In genomic region chr2:120337886-120338285, GRCm38 (mm10) we compare ENCODE assay signal across 18 mouse cellular contexts. TPM values are rescaled to one million over a fixed set of nuclear protein-coding genes. Genes with fewer than 3 reads are reported as not detected.
DNase-seq lines count a peak whose midpoint lies in the region; ATAC-seq and TF ChIP-seq lines count a peak whose summit lies in the region.
"Had no signal": no experiment of that assay in that cellular context is flagged by ENCODE, and none has a peak within 500 bp of the region (broad histone marks: within the 10 kb centered on the region; RNA-seq: fewer than 3 reads in every experiment).

No protein-coding gene starts in this region.

- H3K79me2 ChIP-seq in heart, adult 2 months (replicated peaks; ENCODE audit: control insufficient read depth, insufficient read depth, low read length): no peaks in the 10 kb centered on the region

- H3K36me3 ChIP-seq in heart, adult 2 months (ENCODE audit: control insufficient read depth, insufficient read depth, low read length): no peaks in the 10 kb centered on the region
- H3K36me3 ChIP-seq in lung, embryonic 14.5 days (ENCODE audit: insufficient read depth): peaks cover 58% of the 10 kb centered on the region

- no peaks in the 10 kb centered on the region for H3K27me3 ChIP-seq in heart, adult 2 months (ENCODE audit: control insufficient read depth, insufficient read depth, low read length)
- no peaks in the 10 kb centered on the region for H3K27me3 ChIP-seq in lung, embryonic 14.5 days (ENCODE audit: insufficient read depth, low read length)
- H3K27me3 ChIP-seq: CH12.LX; limb, embryonic 12.5 days; lung, embryonic 15.5 days had no signal

- no peak overlapping the region for H3K9ac ChIP-seq in heart, adult 2 months (ENCODE audit: low read depth, low read length)
- no peak overlapping the region for H3K9ac ChIP-seq in lung, embryonic 14.5 days
- H3K9ac ChIP-seq: limb, embryonic 12.5 days; lung, embryonic 15.5 days had no signal

- no peak for TF ChIP-seq POLR2A in heart, adult 2 months (IDR thresholded peaks at IDR 0.05; ENCODE audit: insufficient read depth, low read depth, low read length)

- intact Hi-C loops in heart, adult 2 months (cut with DNase I): no loop called here
- intact Hi-C loops in heart, postnatal 25 days (cut with DNase I): no loop called here

- TF ChIP-seq CTCF in heart, adult 2 months (IDR thresholded peaks at IDR 0.05): peak; percentile 48
- TF ChIP-seq CTCF in lung, embryonic 14.5 days (IDR thresholded peaks at IDR 0.05; ENCODE audit: low read depth): peak; percentile 47

- H3K27ac ChIP-seq in heart, adult 2 months: no peak overlapping the region
- H3K27ac ChIP-seq in lung, embryonic 14.5 days (ENCODE audit: low read depth): no peak overlapping the region
- H3K27ac ChIP-seq: limb, embryonic 12.5 days; lung, embryonic 15.5 days had no signal

- H3K9me3 ChIP-seq in lung, embryonic 14.5 days (ENCODE audit: low read depth, low read length): no peaks in the 10 kb centered on the region
- H3K9me3 ChIP-seq: limb, embryonic 12.5 days; lung, embryonic 15.5 days had no signal

- 50% methylated on average over 2 of the region's 2 CpGs for WGBS in heart, adult 2 months
- WGBS in lung, embryonic 14.5 days: 53% methylated on average over 2 of the region's 2 CpGs

- no peak for ATAC-seq in lung, embryonic 14.5 days (ENCODE audit: insufficient read depth)
- ATAC-seq: inflammation-experienced regulatory T-cells, adult 6 months had no signal

- no peak overlapping the region for H3K4me3 ChIP-seq in heart, adult 2 months
- no peak overlapping the region for H3K4me3 ChIP-seq in lung, embryonic 14.5 days (ENCODE audit: low read depth, low read length)
- H3K4me3 ChIP-seq: limb, embryonic 12.5 days; lung, embryonic 15.5 days had no signal

- no peak for DNase-seq in heart, adult 2 months
- no peak for DNase-seq in heart, postnatal 25 days (ENCODE audit: low spot score)
- DNase-seq in lung, embryonic 14.5 days: peak; percentile 52
- no peak for DNase-seq in lung, postnatal 4 days
- DNase-seq in R1 (ENCODE audit: low read depth, low spot score): peak; percentile 22
- peak; percentile 5 for DNase-seq in retina, postnatal 1 day
- no peak for DNase-seq in MN1 (ENCODE audit: low spot score)
- no peak for DNase-seq in kidney, postnatal 14 days
- DNase-seq: adrenal gland, postnatal 25 days; heart, postnatal 4 days; kidney, postnatal 36 days; layer of hippocampus, postnatal 36 days; right cerebral cortex, postnatal 25 days had no signal

- TF ChIP-seq EP300 in heart, adult 2 months (IDR thresholded peaks at IDR 0.05; ENCODE audit: insufficient read depth, low read depth, low read length): no peak

- H3K4me2 ChIP-seq in lung, embryonic 14.5 days: no peak overlapping the region
- H3K4me2 ChIP-seq: limb, embryonic 12.5 days; lung, embryonic 15.5 days had no signal

- no peaks in the 10 kb centered on the region for H3K4me1 ChIP-seq in heart, adult 2 months (ENCODE audit: control insufficient read depth, insufficient read depth, low read length)
- H3K4me1 ChIP-seq in lung, embryonic 14.5 days (ENCODE audit: insufficient read depth): no peaks in the 10 kb centered on the region
- H3K4me1 ChIP-seq: limb, embryonic 12.5 days; lung, embryonic 15.5 days had no signal

RNA-seq across cellular contexts. Expression of gene Vps39, which starts 15.1 kb away (rescaled TPM):
- total RNA-seq in heart, adult 2 months (2021): 10 to 100 TPM; 25.9 to 27.2 TPM
- polyA plus RNA-seq in heart, adult 2 months (2012; rRNA removed): 14.9 and 44.8 TPM in 2 replicates
- 10 to 100 TPM; 27.0 to 37.8 TPM for total RNA-seq in heart, postnatal 25 days (2021)
- 21.9 and 22.4 TPM in 2 replicates for polyA plus RNA-seq in lung, embryonic 14.5 days (2014; fragmentation: Nextera tagmentation; extraction: Ambion mirVana)

RNA-seq across cellular contexts. Expression of gene Pla2g4f, which starts 23.9 kb away (rescaled TPM):
- total RNA-seq in heart, adult 2 months (2021): not detected
- 0.08 TPM in 1 of 2 replicates, not detected in the other for polyA plus RNA-seq in heart, adult 2 months (2012; rRNA removed)
- total RNA-seq in heart, postnatal 25 days (2021): not detected
- polyA plus RNA-seq in lung, embryonic 14.5 days (2014; fragmentation: Nextera tagmentation; extraction: Ambion mirVana): 0.11 and 0.12 TPM in 2 replicates
- total RNA-seq: adrenal gland, postnatal 25 days; gastrocnemius, adult 18-20 months; heart, postnatal 4 days; layer of hippocampus, postnatal 36 days had no signal

RNA-seq across cellular contexts. Expression of gene Pla2g4d, which starts 48.9 kb away (rescaled TPM):
- total RNA-seq in heart, adult 2 months (2021): not detected
- not detected in 2 replicates for polyA plus RNA-seq in heart, adult 2 months (2012; rRNA removed)
- total RNA-seq in heart, postnatal 25 days (2021): not detected
- not detected in 2 replicates for polyA plus RNA-seq in lung, embryonic 14.5 days (2014; fragmentation: Nextera tagmentation; extraction: Ambion mirVana)
- total RNA-seq: CH12.LX; gastrocnemius, adult 18-20 months; heart, postnatal 4 days; layer of hippocampus, postnatal 36 days had no signal
- polyA plus RNA-seq: inflammation-experienced regulatory T-cells, adult 6 months; lung, embryonic 15.5 days had no signal

Comparison
In these comparisons a context has a peak if more than half of its experiments do, and no peak if none do; other contexts are left out.
1. DNase-seq: peak in lung, embryonic 14.5 days (single experiment), R1 (single experiment) and retina, postnatal 1 day (single experiment); none in heart, adult 2 months (0 of 2), heart, postnatal 25 days (single experiment), lung, postnatal 4 days (0 of 2), MN1 (single experiment) and kidney, postnatal 14 days (single experiment).